Mouse (Mus musculus) thymus, adult 2 months (tissue): Measurements from ENCODE around the gene Robo2.

Source experiments
- CTCF ChIP-seq: fragments of 200-500 bp; IDR thresholded peaks from 2 replicates; pipeline ENCODE4 v1.5.1; 2012; ENCODE audit warnings: mild to moderate bottlenecking, control low read depth, low read length, moderate library complexity, borderline replicate concordance; ENCODE audit not compliant: control insufficient read depth, poor library complexity, insufficient read depth; ENCODE audit errors: extremely low read depth
- POLR2A ChIP-seq: fragments of 200-500 bp; IDR thresholded peaks from 2 replicates; pipeline ENCODE4 v1.6.1; 2012; ENCODE audit warnings: mild to moderate bottlenecking, low read length, control low read depth, moderate library complexity; ENCODE audit not compliant: control insufficient read depth, poor library complexity, insufficient read depth; ENCODE audit errors: extremely low read depth

- no peak for TF ChIP-seq CTCF
- no peak for TF ChIP-seq POLR2A
Measured at GRCm38 (mm10) chr16:74338969-74339630, 72.5 kb downstream of the Robo2 start.
